Mouse (Mus musculus) neural tube, embryonic 11.5 days (tissue): ENCODE results near the gene Phlpp2. TPM values are rescaled to one million over a fixed set of nuclear protein-coding genes. Genes with fewer than 3 reads are reported as not detected.

Experiments used
- ATAC-seq: fragments of 200-750 bp; cut with Nextera tagmentation; 2 replicates; pipeline ENCODE4 v1.8.0; 2017; ENCODE audit warnings: moderate number of reproducible peaks, mild to moderate bottlenecking, moderate TSS enrichment, moderate library complexity; ENCODE audit not compliant: insufficient read depth, low FRiP score, low TSS enrichment
- DNase-seq: peaks from one replicate; pipeline ENCODE4 v3.0.0-alpha.2; 2015; ENCODE audit warnings: low spot score
- H3K27ac ChIP-seq: fragments of 300-500 bp; sonication (generic); 2 replicates; pipeline ENCODE4 v1.5.1; 2014; ENCODE audit warnings: low read depth, mild to moderate bottlenecking, low read length
- H3K27me3 ChIP-seq: fragments of 300-500 bp; sonication (generic); 2 replicates; pipeline ENCODE4 v1.6.1; 2014; ENCODE audit warnings: mild to moderate bottlenecking, low read length, mixed read lengths; ENCODE audit not compliant: control insufficient read depth, insufficient read depth
- H3K36me3 ChIP-seq: fragments of 300-500 bp; sonication (generic); 2 replicates; pipeline ENCODE4 v1.6.1; 2014; ENCODE audit warnings: mild to moderate bottlenecking, low read length, moderate library complexity, mixed read lengths; ENCODE audit not compliant: control insufficient read depth, insufficient read depth
- H3K4me1 ChIP-seq: fragments of 300-500 bp; sonication (generic); 2 replicates; pipeline ENCODE4 v1.6.1; 2014; ENCODE audit warnings: low read length, mixed read lengths; ENCODE audit not compliant: control insufficient read depth, insufficient read depth
- H3K4me2 ChIP-seq: fragments of 300-500 bp; sonication (generic); 2 replicates; pipeline ENCODE4 v1.6.1; 2014; ENCODE audit warnings: low read depth, mild to moderate bottlenecking, moderate library complexity
- H3K4me3 ChIP-seq: fragments of 300-500 bp; sonication (generic); 2 replicates; pipeline ENCODE4 v1.5.1; 2014; ENCODE audit warnings: low read depth, low read length
- H3K9ac ChIP-seq: fragments of 300-500 bp; sonication (generic); 2 replicates; pipeline ENCODE4 v1.6.1; 2014; ENCODE audit warnings: mild to moderate bottlenecking, low read length
- H3K9me3 ChIP-seq: fragments of 300-500 bp; sonication (generic); 2 replicates; pipeline ENCODE4 v1.6.1; 2016; ENCODE audit warnings: low read length; ENCODE audit not compliant: control insufficient read depth
- WGBS: fragments of 180-500 bp; shearing (Covaris S2); extraction: QIAGEN DNeasy Blood & Tissue Kit; methylation state at CpG from one replicate; pipeline ENCODE4 v1.1.7; 2014; 5-methylcytosine and 5-hydroxymethylcytosine counted together
- polyA plus RNA-seq: library from polyadenylated mRNA; unstranded; fragments of >200 nt; fragmentation: Nextera tagmentation; extraction: Ambion mirVana; gene quantifications from 2 replicates; pipeline ENCODE4 v1.2.1, GENCODE M21; 2014

The Phlpp2 gene
- polyA plus RNA-seq, 1 experiment from 2014 or later, result 2.5 TPM

GRCm38 (mm10) chr8:109907376-109907775 is 39.0 kb downstream of the Phlpp2 start:
- peaks cover 4% of the 10 kb centered on the region for H3K36me3 ChIP-seq
- DNase-seq (no peak), ATAC-seq (no peak)
- H3K27me3 ChIP-seq, result no peaks in the 10 kb centered on the region
- H3K27ac ChIP-seq, result no peak overlapping the region
- no peaks in the 10 kb centered on the region for H3K4me1 ChIP-seq
- H3K4me2 ChIP-seq, result no peak overlapping the region
- WGBS, result 94% methylated on average over 4 of the region's 4 CpGs
- H3K9me3 ChIP-seq, result no peaks in the 10 kb centered on the region
- H3K4me3 ChIP-seq, result no peak overlapping the region
- no peak overlapping the region for H3K9ac ChIP-seq

DNA sequence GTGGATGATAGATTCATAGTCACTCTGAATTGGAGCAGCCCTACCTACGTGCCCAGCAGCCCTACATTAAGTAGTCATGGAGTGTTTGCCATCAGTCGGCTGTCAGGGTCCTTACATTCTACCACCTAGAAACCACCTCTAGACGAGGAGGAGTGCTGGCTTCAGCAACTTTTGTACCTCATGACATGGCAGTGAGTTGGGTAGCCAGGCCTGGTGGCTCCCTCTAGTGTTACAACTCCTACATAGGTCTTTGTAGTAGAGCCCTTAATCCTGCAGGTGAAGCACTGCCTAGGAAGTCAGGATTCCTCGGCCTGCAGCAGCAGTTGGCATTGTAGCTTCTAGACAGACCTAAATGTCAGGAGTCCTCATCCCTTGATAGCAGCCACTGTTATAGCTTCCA is 48.9 kb downstream of the Phlpp2 start:
- no peaks in the 10 kb centered on the region for H3K9me3 ChIP-seq
- H3K27ac ChIP-seq, result no peak overlapping the region
- H3K9ac ChIP-seq, result no peak overlapping the region
- H3K4me1 ChIP-seq, result no peaks in the 10 kb centered on the region
- no peaks in the 10 kb centered on the region for H3K27me3 ChIP-seq
- DNase-seq, result peak; percentile 25
- 64% methylated on average over 4 of the region's 4 CpGs for WGBS
- no peak overlapping the region for H3K4me2 ChIP-seq
- ATAC-seq, result no peak
- H3K4me3 ChIP-seq, result no peak overlapping the region
- H3K36me3 ChIP-seq, result no peaks in the 10 kb centered on the region; the same call in 1 of the 2 replicates

GRCm38 (mm10) chr8:109920406-109921390 is 52.4 kb downstream of the Phlpp2 start:
- H3K4me3 ChIP-seq, result no peak overlapping the region
- H3K27ac ChIP-seq, result no peak overlapping the region
- DNase-seq, result no peak
- WGBS, result 93% methylated on average over 8 of the region's 8 CpGs
- H3K9ac ChIP-seq, result no peak overlapping the region
- peaks cover 3% of the 10 kb centered on the region for H3K36me3 ChIP-seq
- no peaks in the 10 kb centered on the region for H3K4me1 ChIP-seq
- no peaks in the 10 kb centered on the region for H3K27me3 ChIP-seq
- no peak overlapping the region for H3K4me2 ChIP-seq
- H3K9me3 ChIP-seq, result no peaks in the 10 kb centered on the region
- ATAC-seq, result no peak

DNA sequence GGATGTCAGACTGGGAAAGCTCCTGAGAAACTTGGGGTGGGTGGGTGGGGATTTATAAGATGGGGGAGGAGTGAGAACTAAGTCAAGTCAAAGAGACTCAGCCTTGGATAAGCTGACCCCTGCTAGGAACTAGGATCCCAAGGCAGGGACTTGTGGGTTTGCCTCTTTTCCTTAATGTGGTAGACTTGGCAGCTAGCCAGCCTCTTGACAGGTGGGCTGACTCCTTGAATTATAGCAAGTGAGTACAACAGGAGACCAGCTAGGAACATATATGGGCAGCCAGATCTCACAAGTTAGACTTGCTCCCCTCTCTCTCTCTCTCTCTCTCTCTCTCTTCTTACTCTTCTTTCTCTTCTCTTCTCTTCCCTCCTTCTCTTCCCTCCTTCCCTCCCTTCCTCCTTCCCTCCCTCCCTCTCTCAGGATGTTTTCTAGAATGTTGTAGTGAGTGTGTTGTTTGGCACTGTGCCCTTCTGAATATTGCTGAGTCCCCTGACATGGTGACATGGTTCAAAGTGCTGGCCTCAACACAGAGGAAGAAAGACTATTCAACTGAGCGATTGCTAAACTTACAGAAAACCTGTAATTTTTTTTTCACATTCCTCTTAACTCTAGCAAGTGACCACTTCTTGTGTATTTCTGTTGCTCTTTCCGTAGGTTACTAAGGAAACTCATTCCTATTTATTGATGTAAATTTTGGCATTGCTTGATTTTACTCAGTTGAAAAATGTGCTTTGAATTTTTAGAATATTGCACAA is 73.4 kb downstream of the Phlpp2 start:
- 91% methylated on average over 2 of the region's 2 CpGs for WGBS
- no peak for DNase-seq
- Histone ChIP-seq H3K27me3 (no peaks in the 10 kb centered on the region), H3K4me2 (no peak overlapping the region), H3K36me3 (peaks cover 6% of the 10 kb centered on the region; the same call in 1 of the 2 replicates), H3K4me3 (no peak overlapping the region), H3K9ac (no peak overlapping the region), H3K9me3 (no peaks in the 10 kb centered on the region), H3K4me1 (no peaks in the 10 kb centered on the region; the same call in 1 of the 2 replicates), H3K27ac (no peak overlapping the region)
- no peak for ATAC-seq

GRCm38 (mm10) chr8:109945153-109945632 is 76.9 kb downstream of the Phlpp2 start:
- H3K4me1 ChIP-seq, result peaks cover 4% of the 10 kb centered on the region; the same call in 1 of the 2 replicates
- no peak overlapping the region for H3K27ac ChIP-seq
- H3K4me3 ChIP-seq, result no peak overlapping the region
- no peaks in the 10 kb centered on the region for H3K9me3 ChIP-seq
- peaks cover 3% of the 10 kb centered on the region; the same call in 1 of the 2 replicates for H3K36me3 ChIP-seq
- ATAC-seq, result no peak
- no peak for DNase-seq
- no peak overlapping the region for H3K9ac ChIP-seq
- 32% methylated on average over 9 of the region's 9 CpGs for WGBS
- H3K27me3 ChIP-seq, result peaks cover 8% of the 10 kb centered on the region
- H3K4me2 ChIP-seq, result no peak overlapping the region

DNA sequence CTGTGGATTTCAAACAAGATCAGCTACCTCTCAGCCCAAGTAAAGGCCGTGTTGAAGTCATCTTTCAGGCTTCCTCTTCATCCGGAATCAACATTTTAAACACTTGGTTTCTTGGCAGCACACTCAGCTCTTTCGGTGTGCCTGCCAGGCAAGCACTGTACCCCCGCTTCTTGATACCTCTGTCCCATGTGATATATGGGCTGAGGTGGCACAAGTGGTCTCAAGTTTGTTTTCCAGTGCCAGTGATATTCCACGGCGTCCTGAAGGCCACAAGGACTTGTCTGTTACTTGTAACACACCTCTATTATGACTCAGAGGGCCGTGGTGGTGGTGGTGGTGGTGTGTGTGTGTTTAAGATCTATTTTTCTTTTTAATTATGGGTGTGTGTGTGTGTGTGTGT is 77.4 kb downstream of the Phlpp2 start:
- 75% methylated on average over 7 of the region's 7 CpGs for WGBS
- Histone ChIP-seq H3K36me3 (peaks cover 2% of the 10 kb centered on the region; the same call in 1 of the 2 replicates), H3K4me2 (no peak overlapping the region)

GRCm38 (mm10) chr8:109946272-109946671 is 77.9 kb downstream of the Phlpp2 start:
- DNase-seq, result no peak
- no peak for ATAC-seq
- no peak overlapping the region for H3K9ac ChIP-seq
- H3K27me3 ChIP-seq, result peaks cover 8% of the 10 kb centered on the region
- WGBS, result 94% methylated on average over 7 of the region's 7 CpGs
- H3K36me3 ChIP-seq, result no peaks in the 10 kb centered on the region
- no peak overlapping the region for H3K4me2 ChIP-seq
- peaks cover 4% of the 10 kb centered on the region; the same call in 1 of the 2 replicates for H3K4me1 ChIP-seq
- H3K27ac ChIP-seq, result no peak overlapping the region
- H3K9me3 ChIP-seq, result no peaks in the 10 kb centered on the region
- H3K4me3 ChIP-seq, result no peak overlapping the region

More for the DNA sequence above, 77.4 kb downstream of the Phlpp2 start:
- no peak overlapping the region for H3K4me3 ChIP-seq
- H3K9ac ChIP-seq, result no peak overlapping the region
- no peak for DNase-seq
- peaks cover 8% of the 10 kb centered on the region for H3K27me3 ChIP-seq
- no peak for ATAC-seq
- no peak overlapping the region for H3K27ac ChIP-seq
- H3K9me3 ChIP-seq, result no peaks in the 10 kb centered on the region
- peaks cover 4% of the 10 kb centered on the region; the same call in 1 of the 2 replicates for H3K4me1 ChIP-seq

DNA sequence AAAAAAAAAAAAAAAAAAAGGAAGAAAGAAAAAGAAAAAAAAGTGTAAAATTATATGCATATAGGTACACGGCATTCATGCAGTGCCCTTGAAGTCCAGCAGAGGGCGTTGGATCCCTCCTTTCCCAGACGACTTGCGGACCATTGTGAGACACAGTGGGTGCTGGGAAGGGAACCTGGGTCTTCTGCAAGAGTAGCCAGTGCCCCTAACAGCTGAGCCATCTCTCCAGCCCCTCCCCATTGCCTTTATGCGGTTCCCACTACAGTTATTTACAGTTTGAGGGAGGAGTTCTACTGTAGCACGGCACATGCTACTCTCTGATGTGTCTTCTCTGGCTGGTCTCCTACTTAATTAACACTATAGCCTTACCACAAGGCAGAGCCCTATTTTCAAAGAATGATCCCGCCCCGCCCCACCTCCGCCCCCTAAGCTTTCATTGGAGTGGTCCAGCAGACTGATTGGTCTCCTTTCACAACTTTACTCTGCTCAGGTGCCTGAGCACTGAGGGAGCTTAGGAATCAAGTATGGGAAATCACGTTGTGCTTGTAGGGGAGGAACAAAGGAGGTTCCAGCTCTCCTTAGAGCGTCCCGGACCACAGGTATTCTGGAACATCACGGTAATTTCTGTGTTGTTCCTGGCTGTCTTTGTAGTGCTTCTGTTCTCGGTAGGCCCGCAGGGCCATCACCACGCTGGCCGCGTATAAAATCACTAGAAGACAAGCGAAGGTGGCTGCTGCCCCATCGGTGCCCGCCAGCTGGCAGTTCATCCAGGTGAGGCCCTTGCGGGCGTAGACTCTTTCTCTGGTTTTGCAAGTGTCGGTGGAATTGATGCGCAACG is 79.3 kb downstream of the Phlpp2 start:
- Histone ChIP-seq H3K4me3 (peak overlapping the region; percentile 30), H3K27ac (no peak overlapping the region), H3K9ac (peak overlapping the region; percentile 39), H3K27me3 (peaks cover 8% of the 10 kb centered on the region), H3K4me1 (peaks cover 4% of the 10 kb centered on the region; the same call in 1 of the 2 replicates), H3K36me3 (no peaks in the 10 kb centered on the region), H3K4me2 (peak overlapping the region; percentile 49), H3K9me3 (no peaks in the 10 kb centered on the region)
- ATAC-seq, result 0 out of 2 replicates have a peak, but pooled peaks have one; percentile 55
- 3% methylated on average over 26 of the region's 26 CpGs for WGBS
- DNase-seq, result peak; percentile 59
